Mouse (Mus musculus) olfactory bulb, adult 2 months (tissue): ENCODE results near the gene Ppfibp2.

Experiments
- CTCF ChIP-seq: fragments of 200-500 bp; IDR thresholded peaks from 2 replicates; pipeline ENCODE4 v1.5.1; 2012; ENCODE audit warnings: low read depth, mild to moderate bottlenecking, low read length, moderate library complexity; ENCODE audit not compliant: insufficient read depth
- POLR2A ChIP-seq: fragments of 200-500 bp; IDR thresholded peaks from 2 replicates; pipeline ENCODE4 v1.6.1; 2012; ENCODE audit warnings: mild to moderate bottlenecking, low read depth, low read length, moderate library complexity; ENCODE audit not compliant: insufficient read depth

DNA sequence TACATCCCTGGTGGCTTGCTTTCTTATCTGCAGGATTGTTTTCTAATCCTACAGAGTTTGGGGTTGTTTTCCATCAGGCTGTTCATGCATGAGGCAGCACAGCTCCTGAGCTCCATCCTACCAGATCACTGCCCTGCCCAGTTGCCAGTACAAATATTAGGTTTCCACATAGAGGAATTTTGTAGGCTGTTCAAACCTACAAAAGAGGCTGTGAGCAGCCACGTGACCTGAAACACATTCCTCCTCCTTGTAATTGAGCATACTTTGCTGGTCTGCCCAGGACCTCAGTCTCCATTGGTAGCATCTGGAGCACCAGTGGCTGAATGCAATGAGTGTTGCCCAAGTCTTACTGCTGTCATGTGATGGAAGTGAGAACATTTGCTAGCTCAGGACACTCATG, 104.9 kb downstream of the Ppfibp2 start:
- TF ChIP-seq CTCF = no peak
- TF ChIP-seq POLR2A = no peak
